Mouse (Mus musculus) hindbrain, embryonic 14.5 days (tissue): Measurements from ENCODE around the gene Adamtsl4. TPM values are rescaled to one million over a fixed set of nuclear protein-coding genes. Genes with fewer than 3 reads are reported as not detected.

Experiments
- ATAC-seq: fragments of 200-750 bp; cut with Nextera tagmentation; 2 replicates; pipeline ENCODE4 v1.8.0; 2017; ENCODE audit warnings: moderate number of reproducible peaks, mild to moderate bottlenecking, moderate TSS enrichment, moderate library complexity; ENCODE audit not compliant: low FRiP score
- DNase-seq: peaks from one replicate; pipeline ENCODE4 v3.0.0-alpha.2; 2015; ENCODE audit warnings: low spot score
- H3K27ac ChIP-seq: fragments of 300-500 bp; sonication (generic); 2 replicates; pipeline ENCODE4 v1.5.1; 2014; ENCODE audit warnings: mild to moderate bottlenecking, moderate library complexity
- H3K27me3 ChIP-seq: fragments of 300-500 bp; sonication (generic); 2 replicates; pipeline ENCODE4 v1.6.1; 2014; ENCODE audit warnings: mild to moderate bottlenecking, low read length, mixed read lengths; ENCODE audit not compliant: control insufficient read depth, insufficient read depth
- H3K36me3 ChIP-seq: fragments of 300-500 bp; sonication (generic); replicated peaks from 2 replicates; pipeline ENCODE4 v1.6.1; 2014; ENCODE audit not compliant: control insufficient read depth, insufficient read depth
- H3K4me1 ChIP-seq: fragments of 300-500 bp; sonication (generic); replicated peaks from 2 replicates; pipeline ENCODE4 v1.6.1; 2014; ENCODE audit warnings: antibody characterized with exemption, low read length, mixed read lengths; ENCODE audit not compliant: control insufficient read depth, insufficient read depth
- H3K4me2 ChIP-seq: fragments of 300-500 bp; sonication (generic); replicated peaks from 2 replicates; pipeline ENCODE4 v1.6.1; 2014; ENCODE audit warnings: mild to moderate bottlenecking, moderate library complexity
- H3K4me3 ChIP-seq: fragments of 300-500 bp; sonication (generic); replicated peaks from 2 replicates; pipeline ENCODE4 v1.5.1; 2014; ENCODE audit warnings: mild to moderate bottlenecking, low read length
- H3K9ac ChIP-seq: fragments of 300-500 bp; sonication (generic); 2 replicates; pipeline ENCODE4 v1.6.1; 2014
- H3K9me3 ChIP-seq: fragments of 300-500 bp; sonication (generic); 2 replicates; pipeline ENCODE4 v1.6.1; 2016; ENCODE audit warnings: low read length; ENCODE audit not compliant: control insufficient read depth
- WGBS: fragments of 180-500 bp; shearing (Covaris S2); extraction: QIAGEN DNeasy Blood & Tissue Kit; methylation state at CpG from one replicate; pipeline ENCODE4 v1.1.7; 2014; 5-methylcytosine and 5-hydroxymethylcytosine counted together
- polyA plus RNA-seq: library from polyadenylated mRNA; unstranded; fragments of >200 nt; fragmentation: Nextera tagmentation; extraction: Ambion mirVana; gene quantifications from 2 replicates; pipeline ENCODE4 v1.2.1, GENCODE M21; 2014

Gene Adamtsl4
- polyA plus RNA-seq, 1 experiment from 2014 or later, result 0.35 TPM

GRCm38 (mm10) chr3:95652204-95652811 is 35.4 kb downstream of the Adamtsl4 start:
- 59% methylated on average over 7 of the region's 7 CpGs for WGBS
- no peak for ATAC-seq
- no peaks in the 10 kb centered on the region for H3K36me3 ChIP-seq
- 0 out of 2 replicates have a peak, but pooled peaks cover 5% of the 10 kb centered on the region for H3K4me1 ChIP-seq
- H3K4me2 ChIP-seq, result no peak overlapping the region
- no peaks in the 10 kb centered on the region for H3K9me3 ChIP-seq
- no peak overlapping the region for H3K9ac ChIP-seq
- no peak for DNase-seq
- no peaks in the 10 kb centered on the region for H3K27me3 ChIP-seq
- H3K4me3 ChIP-seq, result no peak overlapping the region
- no peak overlapping the region for H3K27ac ChIP-seq

DNA sequence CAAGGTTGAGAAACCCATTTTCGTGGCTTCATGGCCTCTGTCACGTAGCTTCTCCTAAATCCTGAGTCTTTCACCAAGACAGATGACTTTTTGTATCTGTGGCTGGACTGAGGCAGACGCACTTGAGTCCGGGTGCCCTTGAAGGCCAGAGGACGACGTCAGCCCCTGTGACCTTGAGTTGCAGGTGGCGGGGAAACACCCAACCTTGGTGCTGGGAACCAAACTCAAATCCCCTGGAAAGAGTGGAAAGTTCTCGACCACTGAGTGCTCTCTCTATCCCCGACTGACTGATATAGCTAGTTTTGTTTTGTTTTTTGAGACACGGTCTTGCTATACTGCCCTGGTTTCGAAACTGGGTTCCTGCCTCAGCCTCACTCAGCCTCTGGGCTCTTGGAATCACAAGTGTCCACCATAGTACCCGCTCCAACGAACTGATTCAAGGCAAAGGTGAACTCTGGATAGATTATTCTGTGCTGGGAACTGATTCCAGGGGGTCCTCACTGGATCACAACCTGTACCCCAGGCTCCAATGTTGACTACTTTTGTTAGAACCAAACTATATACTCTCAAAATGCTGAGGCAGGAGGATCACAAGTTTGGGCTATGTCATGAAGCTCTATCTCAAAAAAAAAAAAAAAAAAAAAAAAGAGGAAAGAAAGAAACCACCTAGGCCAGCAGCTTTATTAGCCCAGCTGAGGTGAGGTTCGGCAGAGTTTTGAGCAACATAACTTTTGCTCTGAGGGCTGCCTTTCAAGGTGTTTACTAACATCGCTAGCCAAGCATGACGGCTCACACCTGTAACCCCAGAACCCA is 36.1 kb downstream of the Adamtsl4 start:
- H3K4me2 ChIP-seq, result no peak overlapping the region
- no peaks in the 10 kb centered on the region for H3K36me3 ChIP-seq
- no peaks in the 10 kb centered on the region for H3K9me3 ChIP-seq
- DNase-seq, result no peak
- no peak overlapping the region for H3K9ac ChIP-seq
- no peak overlapping the region for H3K4me3 ChIP-seq
- 0 out of 2 replicates have a peak, but pooled peaks cover 5% of the 10 kb centered on the region for H3K4me1 ChIP-seq
- no peaks in the 10 kb centered on the region for H3K27me3 ChIP-seq
- H3K27ac ChIP-seq, result no peak overlapping the region
- no peak for ATAC-seq
- 92% methylated on average over 16 of the region's 16 CpGs for WGBS

DNA sequence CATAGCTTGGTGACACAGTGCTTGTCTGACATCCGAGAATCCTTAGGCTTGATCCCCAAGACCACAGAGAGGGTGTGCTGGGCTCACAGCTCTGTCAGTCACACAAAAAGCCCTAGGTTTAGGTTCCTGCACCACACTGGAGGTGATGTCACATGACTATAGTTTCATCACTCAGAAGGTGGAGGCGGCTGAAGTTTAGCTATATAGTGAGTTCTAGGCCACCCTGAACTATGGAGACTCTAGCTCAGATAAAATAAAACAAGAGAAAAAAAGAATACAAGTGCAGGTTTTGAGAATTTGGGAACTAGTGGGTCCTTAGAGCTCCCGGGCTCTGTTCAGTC is 36.7 kb downstream of the Adamtsl4 start:
- no peaks in the 10 kb centered on the region for H3K36me3 ChIP-seq
- no peaks in the 10 kb centered on the region for H3K27me3 ChIP-seq
- 0 out of 2 replicates have a peak, but pooled peaks cover 5% of the 10 kb centered on the region for H3K4me1 ChIP-seq
- ATAC-seq (no peak), DNase-seq (no peak)
- no peak overlapping the region for H3K4me3 ChIP-seq
- H3K27ac ChIP-seq, result 0 out of 2 replicates have a peak overlapping the region, but pooled peaks have one; percentile 47
- 92% methylated on average over 3 of the region's 3 CpGs for WGBS
- H3K9ac ChIP-seq, result no peak overlapping the region
- H3K9me3 ChIP-seq, result no peaks in the 10 kb centered on the region
- H3K4me2 ChIP-seq, result no peak overlapping the region

- Histone ChIP-seq H3K4me1 (0 out of 2 replicates have a peak, but pooled peaks cover 5% of the 10 kb centered on the region), H3K4me2 (no peak overlapping the region), H3K9me3 (no peaks in the 10 kb centered on the region), H3K36me3 (no peaks in the 10 kb centered on the region), H3K27ac (0 out of 2 replicates have a peak overlapping the region, but pooled peaks have one; percentile 47), H3K9ac (no peak overlapping the region), H3K4me3 (no peak overlapping the region), H3K27me3 (no peaks in the 10 kb centered on the region)
- DNase-seq, result no peak
- ATAC-seq, result no peak
- WGBS, result 87% methylated on average over 6 of the region's 6 CpGs
Measured at GRCm38 (mm10) chr3:95650276-95651032, 37.3 kb downstream of the Adamtsl4 start.

DNA sequence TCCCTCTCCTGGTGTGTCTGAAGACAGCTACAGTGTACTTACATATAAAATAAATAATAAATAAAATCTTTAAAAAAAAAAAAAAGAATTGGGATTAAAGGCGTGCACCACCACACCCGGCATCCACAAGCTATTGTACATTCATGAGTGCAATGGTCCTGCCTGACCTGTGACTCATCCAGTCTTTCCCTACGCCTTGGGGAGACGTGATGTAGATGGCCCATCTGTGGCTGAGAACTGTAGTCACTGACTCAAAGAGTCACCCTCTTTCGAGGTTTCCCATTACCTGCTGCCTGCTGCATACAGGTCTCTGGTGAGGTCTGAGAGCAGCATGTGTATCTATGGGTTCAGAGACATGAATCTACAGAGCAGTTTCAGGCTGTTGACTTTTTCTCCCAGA is 39.7 kb downstream of the Adamtsl4 start:
- no peak for DNase-seq
- no peaks in the 10 kb centered on the region for H3K9me3 ChIP-seq
- no peaks in the 10 kb centered on the region for H3K36me3 ChIP-seq
- no peaks in the 10 kb centered on the region for H3K4me1 ChIP-seq
- no peak overlapping the region for H3K4me3 ChIP-seq
- no peak overlapping the region for H3K4me2 ChIP-seq
- no peaks in the 10 kb centered on the region for H3K27me3 ChIP-seq
- ATAC-seq, result no peak
- H3K27ac ChIP-seq, result no peak overlapping the region
- 94% methylated on average over 5 of the region's 5 CpGs for WGBS
- H3K9ac ChIP-seq, result no peak overlapping the region

DNA sequence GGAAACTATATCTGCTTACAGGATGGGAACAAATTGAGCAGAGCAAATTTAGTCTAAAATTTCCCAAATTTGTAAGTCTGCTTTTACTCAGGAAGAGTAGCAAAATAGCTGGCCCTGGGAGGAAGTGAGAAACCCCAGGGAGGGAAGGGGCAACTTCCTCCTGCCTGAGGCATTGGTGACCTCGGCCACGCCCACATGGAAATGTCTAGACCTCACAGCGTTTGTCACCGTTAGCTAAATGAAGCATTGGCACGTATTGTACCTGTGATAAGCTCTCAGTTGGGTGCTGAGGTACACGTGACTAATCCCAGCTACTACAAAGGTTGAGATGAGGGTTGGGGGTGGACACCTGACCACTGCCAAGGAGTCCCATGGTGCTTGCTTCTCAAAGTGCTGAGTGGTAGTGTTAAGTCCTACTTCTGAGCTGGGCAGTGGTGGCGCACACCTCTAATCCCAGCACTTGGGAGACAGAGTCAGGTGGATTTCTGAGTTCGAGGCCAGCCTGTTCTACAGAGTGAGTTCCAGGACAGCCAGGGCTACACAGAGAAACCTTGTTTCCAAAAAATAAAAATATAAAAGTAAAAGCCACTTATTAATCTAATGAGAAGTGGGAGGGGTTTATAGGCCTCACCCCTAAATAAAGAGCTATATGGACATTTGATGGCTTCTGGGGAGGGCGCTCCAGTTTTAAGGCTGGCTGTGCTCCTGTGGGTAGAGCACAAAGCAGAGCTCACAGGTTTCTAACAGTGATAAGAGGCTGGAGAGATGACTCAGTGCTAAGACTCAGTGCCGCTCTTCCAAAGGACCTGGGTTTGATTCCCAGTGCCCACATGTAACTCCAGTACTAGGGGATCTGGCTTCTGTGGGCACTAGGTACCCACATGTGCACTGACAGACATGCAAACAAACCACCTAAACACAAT is 42.1 kb downstream of the Adamtsl4 start:
- Histone ChIP-seq H3K36me3 (no peaks in the 10 kb centered on the region), H3K27ac (no peak overlapping the region), H3K4me1 (no peaks in the 10 kb centered on the region), H3K4me2 (no peak overlapping the region), H3K27me3 (no peaks in the 10 kb centered on the region), H3K4me3 (no peak overlapping the region), H3K9ac (no peak overlapping the region), H3K9me3 (no peaks in the 10 kb centered on the region)
- no peak for ATAC-seq
- WGBS, result 77% methylated on average over 10 of the region's 10 CpGs
- no peak for DNase-seq

GRCm38 (mm10) chr3:95643097-95643496 is 44.6 kb downstream of the Adamtsl4 start:
- no peak for ATAC-seq
- no peaks in the 10 kb centered on the region for H3K27me3 ChIP-seq
- WGBS, result 91% methylated on average over 7 of the region's 7 CpGs
- H3K9ac ChIP-seq, result no peak overlapping the region
- H3K4me3 ChIP-seq, result no peak overlapping the region
- no peak overlapping the region for H3K27ac ChIP-seq
- DNase-seq, result no peak
- H3K4me1 ChIP-seq, result no peaks in the 10 kb centered on the region
- no peak overlapping the region for H3K4me2 ChIP-seq
- H3K9me3 ChIP-seq, result no peaks in the 10 kb centered on the region
- H3K36me3 ChIP-seq, result peaks cover 8% of the 10 kb centered on the region; the same call in 1 of the 2 replicates

DNA sequence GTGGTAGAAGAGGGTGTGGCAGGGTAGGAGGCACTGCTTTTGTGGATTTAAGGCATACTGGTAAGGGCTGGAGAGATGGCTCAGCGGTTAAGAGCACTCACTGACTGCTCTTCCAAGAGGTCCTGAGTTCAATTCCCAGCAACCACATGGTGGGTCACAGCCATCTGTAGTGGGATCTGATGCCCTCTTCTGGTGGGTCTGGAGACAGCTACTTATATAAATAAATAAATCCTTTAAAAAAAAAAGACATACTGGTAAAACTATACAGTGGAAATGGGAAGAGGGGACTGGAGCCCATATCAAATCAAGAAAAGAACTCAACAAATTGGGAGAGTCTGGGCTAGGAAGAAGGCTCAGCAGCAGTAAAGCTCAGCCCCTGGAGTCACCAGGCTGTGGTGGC is 48.0 kb downstream of the Adamtsl4 start:
- no peak overlapping the region for H3K9ac ChIP-seq
- no peak overlapping the region for H3K4me3 ChIP-seq
- no peaks in the 10 kb centered on the region for H3K9me3 ChIP-seq
- H3K4me2 ChIP-seq, result no peak overlapping the region
- H3K27ac ChIP-seq, result no peak overlapping the region
- WGBS, result 77% methylated on average over 1 of the region's 1 CpGs
- no peaks in the 10 kb centered on the region for H3K27me3 ChIP-seq
- H3K4me1 ChIP-seq, result no peaks in the 10 kb centered on the region
- DNase-seq, result no peak
- peaks cover 38% of the 10 kb centered on the region for H3K36me3 ChIP-seq
- ATAC-seq, result no peak
